14 mouse cellular contexts compared by ENCODE assay signal in genomic region chr2:104484438-104484837, GRCm38 (mm10). TPM values are rescaled to one million over a fixed set of nuclear protein-coding genes. Genes with fewer than 3 reads are reported as not detected.
A peak's percentile ranks its signal among the peaks of the same experiment; 100 is the strongest.
DNase-seq lines count a peak whose midpoint lies in the region; ATAC-seq lines count a peak whose summit lies in the region.
"Had no signal": no experiment of that assay in that cellular context is flagged by ENCODE, and none has a peak within 500 bp of the region (broad histone marks: within the 10 kb centered on the region; RNA-seq: fewer than 3 reads in every experiment).

No protein-coding gene starts in this region.

- no peaks in the 10 kb centered on the region for H3K27me3 ChIP-seq in forebrain, embryonic 15.5 days
- H3K27me3 ChIP-seq in forebrain, embryonic 12.5 days: no peaks in the 10 kb centered on the region
- no peaks in the 10 kb centered on the region for H3K27me3 ChIP-seq in hindbrain, embryonic 16.5 days (replicated peaks; ENCODE audit: control insufficient read depth, insufficient read depth, low read length)
- no peaks in the 10 kb centered on the region for H3K27me3 ChIP-seq in hindbrain, embryonic 13.5 days
- H3K27me3 ChIP-seq: midbrain, embryonic 13.5 days had no signal

- DNase-seq in embryo, embryonic 10.5 days (ENCODE audit: low spot score): peak; percentile 27
- DNase-seq in mesoderm, embryonic 11.5 days (ENCODE audit: low read depth, low spot score): peak; percentile 55
- DNase-seq in cerebellum, adult 9-11 months: no peak
- DNase-seq in layer of hippocampus, adult 8-10 months (ENCODE audit: low spot score in 2 of 2): no peak
- DNase-seq: cerebellum, adult 11 months; heart, postnatal 14 days; lung, postnatal 14 days; right cerebral cortex, adult 18-20 months had no signal

- no peaks in the 10 kb centered on the region for H3K9me3 ChIP-seq in forebrain, embryonic 15.5 days
- no peaks in the 10 kb centered on the region for H3K9me3 ChIP-seq in forebrain, embryonic 12.5 days
- H3K9me3 ChIP-seq in hindbrain, embryonic 16.5 days (ENCODE audit: control insufficient read depth, low read length): no peaks in the 10 kb centered on the region
- no peaks in the 10 kb centered on the region for H3K9me3 ChIP-seq in hindbrain, embryonic 13.5 days
- H3K9me3 ChIP-seq: midbrain, embryonic 13.5 days had no signal

- H3K4me3 ChIP-seq in forebrain, embryonic 15.5 days: no peak overlapping the region
- H3K4me3 ChIP-seq in forebrain, embryonic 12.5 days (replicated peaks): no peak overlapping the region
- H3K4me3 ChIP-seq in hindbrain, embryonic 16.5 days (ENCODE audit: low read length): no peak overlapping the region
- H3K4me3 ChIP-seq in hindbrain, embryonic 13.5 days: no peak overlapping the region
- H3K4me3 ChIP-seq: midbrain, embryonic 13.5 days had no signal

- WGBS in forebrain, embryonic 15.5 days: 85% methylated on average over 5 of the region's 5 CpGs
- 77% methylated on average over 5 of the region's 5 CpGs for WGBS in forebrain, embryonic 12.5 days
- 58% methylated on average over 5 of the region's 5 CpGs for WGBS in hindbrain, embryonic 16.5 days
- WGBS in hindbrain, embryonic 13.5 days: 50% methylated on average over 5 of the region's 5 CpGs

- no peak overlapping the region for H3K4me2 ChIP-seq in forebrain, embryonic 15.5 days (replicated peaks)
- no peak overlapping the region for H3K4me2 ChIP-seq in forebrain, embryonic 12.5 days
- no peak overlapping the region for H3K4me2 ChIP-seq in hindbrain, embryonic 16.5 days (ENCODE audit: low read length)
- H3K4me2 ChIP-seq in hindbrain, embryonic 13.5 days: no peak overlapping the region
- H3K4me2 ChIP-seq: midbrain, embryonic 13.5 days had no signal

- no peaks in the 10 kb centered on the region for H3K4me1 ChIP-seq in forebrain, embryonic 15.5 days
- no peaks in the 10 kb centered on the region; the same call in 1 of the 2 replicates for H3K4me1 ChIP-seq in forebrain, embryonic 12.5 days
- H3K4me1 ChIP-seq in hindbrain, embryonic 16.5 days (ENCODE audit: control insufficient read depth, insufficient read depth, low read depth, low read length): no peaks in the 10 kb centered on the region
- peaks cover 7% of the 10 kb centered on the region for H3K4me1 ChIP-seq in hindbrain, embryonic 13.5 days (replicated peaks)

- no peak overlapping the region for H3K9ac ChIP-seq in forebrain, embryonic 15.5 days (replicated peaks)
- H3K9ac ChIP-seq in forebrain, embryonic 12.5 days: no peak overlapping the region
- H3K9ac ChIP-seq in hindbrain, embryonic 16.5 days (ENCODE audit: low read depth, low read length): no peak overlapping the region
- no peak overlapping the region for H3K9ac ChIP-seq in hindbrain, embryonic 13.5 days
- H3K9ac ChIP-seq: liver, embryonic 14.5 days; midbrain, embryonic 13.5 days had no signal

- ATAC-seq in forebrain, embryonic 15.5 days (replicated peaks): peak; percentile 41; the same call in 1 of the 2 replicates
- no peak for ATAC-seq in forebrain, embryonic 12.5 days (ENCODE audit: low FRiP score)
- peak; percentile 40 for ATAC-seq in hindbrain, embryonic 16.5 days
- no peak for ATAC-seq in hindbrain, embryonic 13.5 days (ENCODE audit: low FRiP score)
- ATAC-seq: midbrain, embryonic 13.5 days had no signal

- no peaks in the 10 kb centered on the region for H3K36me3 ChIP-seq in forebrain, embryonic 15.5 days
- H3K36me3 ChIP-seq in forebrain, embryonic 12.5 days (replicated peaks): no peaks in the 10 kb centered on the region
- H3K36me3 ChIP-seq in hindbrain, embryonic 16.5 days (ENCODE audit: control insufficient read depth, insufficient read depth, low read length): no peaks in the 10 kb centered on the region
- H3K36me3 ChIP-seq in hindbrain, embryonic 13.5 days: no peaks in the 10 kb centered on the region
- H3K36me3 ChIP-seq: midbrain, embryonic 13.5 days had no signal

- H3K27ac ChIP-seq in forebrain, embryonic 15.5 days (replicated peaks): no peak overlapping the region
- no peak overlapping the region for H3K27ac ChIP-seq in forebrain, embryonic 12.5 days
- H3K27ac ChIP-seq in hindbrain, embryonic 16.5 days (ENCODE audit: low read depth, low read length): no peak overlapping the region
- no peak overlapping the region for H3K27ac ChIP-seq in hindbrain, embryonic 13.5 days
- H3K27ac ChIP-seq: liver, embryonic 14.5 days; midbrain, embryonic 13.5 days had no signal

RNA-seq across cellular contexts. Expression of gene Hipk3, which starts 9.8 kb away (rescaled TPM):
- polyA plus RNA-seq in forebrain, embryonic 15.5 days (2015; fragmentation: Nextera tagmentation; extraction: Ambion mirVana): 6.4 and 6.6 TPM in 2 replicates
- polyA plus RNA-seq in forebrain, embryonic 12.5 days (2016; fragmentation: Nextera tagmentation; extraction: Ambion mirVana): 9.0 and 9.1 TPM in 2 replicates
- 6.1 and 7.7 TPM in 2 replicates for polyA plus RNA-seq in hindbrain, embryonic 16.5 days (2015; fragmentation: Nextera tagmentation; extraction: Ambion mirVana)
- polyA plus RNA-seq in hindbrain, embryonic 13.5 days (2015; fragmentation: Nextera tagmentation; extraction: Ambion mirVana): 6.0 and 6.6 TPM in 2 replicates
- total RNA-seq in layer of hippocampus, adult 8-10 months (2022): 10 to 100 TPM; 70.7 to 78.3 (median 74.8) TPM

Comparison
In these comparisons a context has a peak if more than half of its experiments do, and no peak if none do; other contexts are left out.
1. ATAC-seq: peak in forebrain, embryonic 15.5 days (single experiment) and hindbrain, embryonic 16.5 days (single experiment); none in forebrain, embryonic 12.5 days (single experiment) and hindbrain, embryonic 13.5 days (single experiment).
2. DNase-seq: peak in embryo, embryonic 10.5 days (single experiment) and mesoderm, embryonic 11.5 days (single experiment); none in cerebellum, adult 9-11 months (single experiment) and layer of hippocampus, adult 8-10 months (0 of 2).